Mouse (Mus musculus) CH12.LX (cell line): ENCODE data around the gene Chga. TPM values are rescaled to one million over a fixed set of nuclear protein-coding genes. Genes with fewer than 3 reads are reported as not detected.

Source experiments
- DNase-seq: peaks from one replicate; pipeline ENCODE4 v3.0.0-alpha.2; 2013; ENCODE audit errors: extremely low read depth
- H3K27ac ChIP-seq: 2 replicates; pipeline ENCODE4 v1.5.1; 2012; ENCODE audit warnings: low read depth, mild to moderate bottlenecking, control low read depth, moderate library complexity; ENCODE audit not compliant: insufficient read depth
- H3K27me3 ChIP-seq: replicated peaks from 2 replicates; pipeline ENCODE3; 2012; ENCODE audit warnings: inconsistent platforms
- H3K36me3 ChIP-seq, 2 experiments: replicated peaks in 1 of 2; 2 replicates each; pipeline versions ENCODE3 to v1.6.1; 2012; ENCODE audit warnings: inconsistent platforms in 1 of 2, low read length in 1 of 2, mild to moderate bottlenecking in 1 of 2, mixed read lengths in 1 of 2, moderate library complexity in 1 of 2; ENCODE audit not compliant: control insufficient read depth in 1 of 2, insufficient read depth in 1 of 2
- H3K4me1 ChIP-seq, 2 experiments: 2 replicates each; pipeline ENCODE4 v1.6.1; 2012; ENCODE audit warnings: inconsistent platforms in 1 of 2, moderate library complexity in 1 of 2; ENCODE audit not compliant: insufficient read depth in 2 of 2, control insufficient read depth in 1 of 2
- H3K4me2 ChIP-seq: 2 replicates; pipeline ENCODE4 v1.6.1; 2012; ENCODE audit warnings: low read depth, mild to moderate bottlenecking, control low read depth; ENCODE audit not compliant: poor library complexity, insufficient read depth, severe bottlenecking
- H3K4me3 ChIP-seq, 3 experiments: fragments of 150-350 bp in 1 of 3; sonication (generic) in 1 of 3; replicated peaks in 1 of 3; 2 replicates each; pipeline versions ENCODE3 to v1.5.1; 2011 to 2012; ENCODE audit warnings: low read depth in 2 of 3, low read length in 2 of 3, mild to moderate bottlenecking in 2 of 3, moderate library complexity in 2 of 3, control low read depth in 1 of 3, improper control_type of control experiment in 1 of 3, inconsistent platforms in 1 of 3, mixed read lengths in 1 of 3; ENCODE audit not compliant: poor library complexity in 1 of 3
- H3K79me2 ChIP-seq: replicated peaks from 2 replicates; pipeline ENCODE4 v1.6.1; 2012; ENCODE audit warnings: mild to moderate bottlenecking, moderate library complexity; ENCODE audit not compliant: control insufficient read depth, poor library complexity, insufficient read depth, severe bottlenecking; ENCODE audit errors: extremely low read depth
- H3K9ac ChIP-seq: 2 replicates; pipeline ENCODE4 v1.6.1; 2012; ENCODE audit warnings: low read depth, mild to moderate bottlenecking, control low read depth, moderate library complexity; ENCODE audit not compliant: insufficient read depth
- H3K9me3 ChIP-seq: replicated peaks from 2 replicates; pipeline ENCODE3; 2012; ENCODE audit warnings: low read length, inconsistent platforms, mixed read lengths
- BHLHE40 ChIP-seq: IDR thresholded peaks from 2 replicates; pipeline ENCODE4 v1.6.1; 2011; ENCODE audit warnings: mild to moderate bottlenecking, low read depth, low read length, improper control_type of control experiment
- CHD2 ChIP-seq: IDR thresholded peaks from 2 replicates; pipeline ENCODE4 v1.6.1; 2011; ENCODE audit warnings: low read length, improper control_type of control experiment
- EP300 ChIP-seq: IDR thresholded peaks from 2 replicates; pipeline ENCODE4 v1.6.1; 2011; ENCODE audit warnings: low read length, improper control_type of control experiment
- ETS1 ChIP-seq: conservative IDR thresholded peaks from 2 replicates; pipeline ENCODE4 v1.6.1; 2012; ENCODE audit warnings: low read depth, mild to moderate bottlenecking, inconsistent platforms, low read length, improper control_type of control experiment, moderate library complexity
- GABPA ChIP-seq: IDR thresholded peaks from 2 replicates; pipeline ENCODE4 v1.6.1; 2012; ENCODE audit warnings: low read depth, low read length, improper control_type of control experiment, inconsistent platforms; ENCODE audit not compliant: insufficient replicate concordance
- JUN ChIP-seq: IDR thresholded peaks from 2 replicates; pipeline ENCODE4 v1.6.1; 2011; ENCODE audit warnings: low read depth, mild to moderate bottlenecking, low read length, improper control_type of control experiment, moderate library complexity; ENCODE audit not compliant: insufficient read depth
- JUND ChIP-seq: conservative IDR thresholded peaks from 2 replicates; pipeline ENCODE4 v1.6.1; 2011; ENCODE audit warnings: low read depth, low read length, improper control_type of control experiment
- KAT2A ChIP-seq: IDR thresholded peaks from 2 replicates; pipeline ENCODE4 v1.6.1; 2012; ENCODE audit warnings: low read length, improper control_type of control experiment, inconsistent platforms; ENCODE audit not compliant: insufficient replicate concordance
- MAX ChIP-seq: IDR thresholded peaks from 2 replicates; pipeline ENCODE4 v1.6.1; 2011; ENCODE audit warnings: low read length, improper control_type of control experiment
- MAZ ChIP-seq: IDR thresholded peaks from 2 replicates; pipeline ENCODE4 v1.6.1; 2012; ENCODE audit warnings: low read depth, mild to moderate bottlenecking, inconsistent platforms, low read length, improper control_type of control experiment, moderate library complexity
- MEF2A ChIP-seq: IDR thresholded peaks from 2 replicates; pipeline ENCODE4 v1.6.1; 2014; ENCODE audit warnings: low read depth, mild to moderate bottlenecking, inconsistent platforms, low read length, improper control_type of control experiment, borderline replicate concordance
- MYC ChIP-seq: IDR thresholded peaks from 2 replicates; pipeline ENCODE4 v1.6.1; 2011; ENCODE audit warnings: low read depth, mild to moderate bottlenecking, improper control_type of control experiment, low read length
- NELFE ChIP-seq: IDR thresholded peaks from 2 replicates; pipeline ENCODE4 v1.6.1; 2011; ENCODE audit warnings: low read depth, low read length, improper control_type of control experiment
- POLR2AphosphoS2 ChIP-seq: IDR thresholded peaks from 2 replicates; pipeline ENCODE4 v1.6.1; 2011; ENCODE audit warnings: low read depth, low read length, improper control_type of control experiment
- RAD21 ChIP-seq: IDR thresholded peaks from 2 replicates; pipeline ENCODE4 v1.6.1; 2011; ENCODE audit warnings: low read depth, mild to moderate bottlenecking, low read length, improper control_type of control experiment, moderate library complexity
- UBTF ChIP-seq: IDR thresholded peaks from 2 replicates; pipeline ENCODE4 v1.6.1; 2012; ENCODE audit warnings: low read depth, mild to moderate bottlenecking, inconsistent platforms, low read length, improper control_type of control experiment, moderate library complexity
- ZC3H11A ChIP-seq: IDR thresholded peaks from 2 replicates; pipeline ENCODE4 v1.6.1; 2012; ENCODE audit warnings: low read depth, mild to moderate bottlenecking, inconsistent platforms, low read length, improper control_type of control experiment
- ZKSCAN1 ChIP-seq: IDR thresholded peaks from 2 replicates; pipeline ENCODE4 v1.6.1; 2012; ENCODE audit warnings: low read depth, inconsistent platforms, low read length, improper control_type of control experiment, borderline replicate concordance
- ZMIZ1 ChIP-seq: IDR thresholded peaks from 2 replicates; pipeline ENCODE4 v1.6.1; 2012; ENCODE audit warnings: low read depth, mild to moderate bottlenecking, inconsistent platforms, low read length, improper control_type of control experiment
- dilution Hi-C: fragments of 300-500 bp; cut with MboI; formaldehyde crosslinking; loops from 2 replicates; pipeline ENCODE4 v1.14.3; 2020; ENCODE audit warnings: low sequenced_read_pairs; ENCODE audit not compliant: extremely low pct_unique_long_range_greater_than_20kb, extremely low pct_ligation_motif_present
- in situ Hi-C: fragments of 300-500 bp; cut with MboI; formaldehyde crosslinking; loops from 3 replicates; pipeline ENCODE4 v1.14.3; 2019; ENCODE audit warnings: low sequenced_read_pairs, low pct_ligation_motif_present, low pct_unique_long_range_greater_than_20kb, mixed read lengths
- polyA plus RNA-seq: library from polyadenylated mRNA; unstranded; fragments of >175 nt; gene quantifications from 2 replicates; pipeline ENCODE4 v1.2.1, GENCODE M21; 2012; ENCODE audit warnings: low read depth; ENCODE audit not compliant: insufficient read length
- total RNA-seq, 2 experiments: library from RNA; depleted of rRNA; stranded (reverse); fragments of 300-350 nt in 1 of 2; fragments of >200 nt in 1 of 2; gene quantifications; 2 replicates each; pipeline ENCODE4 v1.2.3; 2012 to 2014

Chga gene
- total and polyA plus RNA-seq, 3 experiments, result not detected

DNA sequence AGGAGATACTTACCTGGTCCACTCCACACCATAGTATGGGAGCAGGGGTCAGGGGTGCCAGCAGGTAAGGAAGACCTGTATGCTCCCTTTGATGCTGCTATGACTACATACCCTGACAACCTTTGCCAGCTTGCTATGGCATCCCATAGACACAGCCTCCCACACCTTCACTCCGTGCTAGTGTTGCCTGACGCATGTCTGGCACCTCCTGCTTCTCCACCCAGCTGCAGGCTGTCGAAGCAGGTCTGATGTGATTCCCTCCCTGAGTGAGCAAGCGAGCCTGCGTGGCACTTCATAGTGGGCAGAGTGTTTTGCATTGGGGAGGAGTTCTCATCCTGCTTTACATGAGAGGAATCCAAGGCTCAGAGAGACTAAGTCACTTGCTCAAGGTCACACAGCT, 2.6 kb downstream of the Chga start:
- Histone ChIP-seq H3K27ac (no peak overlapping the region), H3K4me3 (no peak overlapping the region), H3K27me3 (peaks cover 15% of the 10 kb centered on the region), H3K79me2 (no peaks in the 10 kb centered on the region), H3K4me2 (no peak overlapping the region), H3K9ac (no peak overlapping the region), H3K4me1 (peaks cover 2 to 14% of the 10 kb centered on the region in 2 experiments; a peak in 2 of 4 replicates), H3K36me3 (no peaks in the 10 kb centered on the region), H3K9me3 (no peaks in the 10 kb centered on the region)
- no peak for DNase-seq
- in situ Hi-C loops, result no loop called here
- dilution Hi-C loops, result no loop called here
- no peak for TF ChIP-seq RAD21
- no peak for TF ChIP-seq BHLHE40
- no peak for TF ChIP-seq POLR2AphosphoS2
- no peak for TF ChIP-seq JUN
- TF ChIP-seq GABPA, result no peak
- TF ChIP-seq MAZ, result no peak
- TF ChIP-seq ZMIZ1, result no peak
- no peak for TF ChIP-seq ZC3H11A
- TF ChIP-seq MYC, result no peak

- Histone ChIP-seq H3K27me3 (no peaks in the 10 kb centered on the region), H3K9me3 (no peaks in the 10 kb centered on the region), H3K36me3 (peaks cover 10 to 22% of the 10 kb centered on the region in 2 experiments), H3K79me2 (no peaks in the 10 kb centered on the region), H3K4me2 (no peak overlapping the region), H3K4me3 (no peak overlapping the region), H3K4me1 (peaks cover 6 to 48% of the 10 kb centered on the region in 2 experiments; a peak in 3 of 4 replicates), H3K27ac (no peak overlapping the region), H3K9ac (no peak overlapping the region)
- in situ Hi-C loops, result no loop called here
- no peak for TF ChIP-seq MEF2A
- no peak for DNase-seq
- dilution Hi-C loops, result no loop called here
Measured at GRCm38 (mm10) chr12:102565086-102565485, 10.3 kb downstream of the Chga start.

GRCm38 (mm10) chr12:102566951-102567350, 12.2 kb downstream of the Chga start:
- Histone ChIP-seq H3K4me1 (peaks cover 5 to 57% of the 10 kb centered on the region in 2 experiments; a peak in 3 of 4 replicates), H3K79me2 (no peaks in the 10 kb centered on the region), H3K36me3 (peaks cover 23 to 41% of the 10 kb centered on the region in 2 experiments), H3K9me3 (no peaks in the 10 kb centered on the region), H3K9ac (no peak overlapping the region), H3K27ac (no peak overlapping the region), H3K4me2 (no peak overlapping the region), H3K27me3 (no peaks in the 10 kb centered on the region), H3K4me3 (no peak overlapping the region)
- in situ Hi-C loops (no loop called here), dilution Hi-C loops (no loop called here)
- no peak for DNase-seq
- TF ChIP-seq JUN, result no peak
- no peak for TF ChIP-seq JUND
- no peak for TF ChIP-seq ZKSCAN1
- TF ChIP-seq KAT2A, result no peak
- TF ChIP-seq ZC3H11A, result no peak
- no peak for TF ChIP-seq UBTF
- no peak for TF ChIP-seq MEF2A
- TF ChIP-seq CHD2, result no peak
- no peak for TF ChIP-seq ETS1
- TF ChIP-seq NELFE, result no peak
- no peak for TF ChIP-seq MAX
- TF ChIP-seq EP300, result no peak
- no peak for TF ChIP-seq BHLHE40
